In genomic region chr10:39731736-39732265, GRCm38 (mm10) we compare ENCODE assay signal across 8 mouse cellular contexts. TPM values are rescaled to one million over a fixed set of nuclear protein-coding genes. Genes with fewer than 3 reads are reported as not detected.
DNase-seq lines count a peak whose midpoint lies in the region; ATAC-seq lines count a peak whose summit lies in the region.

TSS of gene Rev3l (plus strand) at chr10:39732118.

- H3K4me3 ChIP-seq in embryonic facial prominence, embryonic 15.5 days (replicated peaks): peak within 1 kb of the TSS; percentile 89
- peak within 1 kb of the TSS; percentile 89 for H3K4me3 ChIP-seq in limb, embryonic 13.5 days
- H3K4me3 ChIP-seq in midbrain, embryonic 15.5 days: peak within 1 kb of the TSS; percentile 89

- H3K36me3 ChIP-seq in embryonic facial prominence, embryonic 15.5 days: no peaks in the 10 kb centered on the region
- H3K36me3 ChIP-seq in limb, embryonic 13.5 days: no peaks in the 10 kb centered on the region
- H3K36me3 ChIP-seq in midbrain, embryonic 15.5 days (replicated peaks): no peaks in the 10 kb centered on the region

- WGBS in embryonic facial prominence, embryonic 15.5 days: under 1% methylated on average over 40 of the region's 64 CpGs
- WGBS in limb, embryonic 13.5 days: under 1% methylated on average over 51 of the region's 64 CpGs
- WGBS in midbrain, embryonic 15.5 days: 0% methylated on average over 41 of the region's 64 CpGs

- DNase-seq in A20 (ENCODE audit: low read depth, low spot score): peak; percentile 94
- peak; percentile 72 to 84 for DNase-seq in adrenal gland, postnatal 4 days (ENCODE audit: low spot score in 2 of 2)
- DNase-seq in heart, adult 8-10 months (ENCODE audit: low spot score): peak; percentile 85
- peak; percentile 89 for DNase-seq in kidney, adult 9 months
- peak; percentile 80 to 84 for DNase-seq in spleen, adult 18-20 months

- H3K27me3 ChIP-seq in embryonic facial prominence, embryonic 15.5 days: no peaks in the 10 kb centered on the region
- no peaks in the 10 kb centered on the region for H3K27me3 ChIP-seq in limb, embryonic 13.5 days
- no peaks in the 10 kb centered on the region for H3K27me3 ChIP-seq in midbrain, embryonic 15.5 days (replicated peaks)

- no peaks in the 10 kb centered on the region for H3K9me3 ChIP-seq in embryonic facial prominence, embryonic 15.5 days (replicated peaks)
- no peaks in the 10 kb centered on the region for H3K9me3 ChIP-seq in limb, embryonic 13.5 days
- H3K9me3 ChIP-seq in midbrain, embryonic 15.5 days: no peaks in the 10 kb centered on the region

- peak within 1 kb of the TSS; percentile 93 for H3K9ac ChIP-seq in embryonic facial prominence, embryonic 15.5 days
- H3K9ac ChIP-seq in limb, embryonic 13.5 days: peak within 1 kb of the TSS; percentile 92
- peak within 1 kb of the TSS; percentile 96 for H3K9ac ChIP-seq in midbrain, embryonic 15.5 days

- ATAC-seq in embryonic facial prominence, embryonic 15.5 days (ENCODE audit: insufficient number of reproducible peaks, low FRiP score, low TSS enrichment, low read depth): peak; percentile 84
- peak; percentile 84 for ATAC-seq in limb, embryonic 13.5 days (ENCODE audit: low FRiP score, low read depth)
- ATAC-seq in midbrain, embryonic 15.5 days (replicated peaks): peak; percentile 84

- peak within 1 kb of the TSS; percentile 100 for H3K27ac ChIP-seq in embryonic facial prominence, embryonic 15.5 days (replicated peaks)
- peak within 1 kb of the TSS; percentile 99 for H3K27ac ChIP-seq in limb, embryonic 13.5 days
- peak within 1 kb of the TSS; percentile 100 for H3K27ac ChIP-seq in midbrain, embryonic 15.5 days

- peak within 1 kb of the TSS; percentile 57 for H3K4me2 ChIP-seq in embryonic facial prominence, embryonic 15.5 days (replicated peaks)
- H3K4me2 ChIP-seq in limb, embryonic 13.5 days (replicated peaks): peak within 1 kb of the TSS; percentile 79
- peak within 1 kb of the TSS; percentile 56 for H3K4me2 ChIP-seq in midbrain, embryonic 15.5 days

- H3K4me1 ChIP-seq in embryonic facial prominence, embryonic 15.5 days: no peaks in the 10 kb centered on the region
- peaks cover 21% of the 10 kb centered on the region for H3K4me1 ChIP-seq in limb, embryonic 13.5 days
- peaks cover 18% of the 10 kb centered on the region for H3K4me1 ChIP-seq in midbrain, embryonic 15.5 days

RNA-seq across cellular contexts. Expression of gene Rev3l, which starts in this region (rescaled TPM):
- 10 to 100 TPM; 48.6 to 52.9 TPM for total RNA-seq in adrenal gland, postnatal 4 days (2021)
- polyA plus RNA-seq in embryonic facial prominence, embryonic 15.5 days (2015; fragmentation: Nextera tagmentation; extraction: Ambion mirVana): 17.6 and 21.0 TPM in 2 replicates
- 10 to 100 TPM in 1 of 4 experiments, 1 to 10 TPM in 3; 9.1 to 11.0 (median 9.7) TPM for total RNA-seq in heart, adult 8-10 months (2022)
- polyA plus RNA-seq in limb, embryonic 13.5 days (2015; fragmentation: Nextera tagmentation; extraction: Ambion mirVana): 14.9 and 16.5 TPM in 2 replicates
- 39.3 and 43.6 TPM in 2 replicates for polyA plus RNA-seq in midbrain, embryonic 15.5 days (2015; fragmentation: Nextera tagmentation; extraction: Ambion mirVana)

Comparison
In these comparisons a context has a peak if more than half of its experiments do, and no peak if none do; other contexts are left out.
1. Peak in every context shown above with its lines: DNase-seq, ATAC-seq, H3K4me3 ChIP-seq and H3K27ac ChIP-seq.
2. RNA of gene Rev3l (total RNA-seq): 48.6 to 52.9 TPM in adrenal gland, postnatal 4 days; 9.1 to 11.0 TPM in heart, adult 8-10 months; every median in the first group is over 4 times any median in the second.